Mouse (Mus musculus) ES-Bruce4 (cell line): ENCODE results near the gene Suclg1.

Experiments
- CTCF ChIP-seq: IDR thresholded peaks from one replicate; pipeline ENCODE4 v1.8.1; 2011; ENCODE audit warnings: low read depth, low read length
- POLR2A ChIP-seq: IDR thresholded peaks from one replicate; pipeline ENCODE4 v1.8.1; 2011; ENCODE audit warnings: low read length; ENCODE audit not compliant: insufficient read depth

- TF ChIP-seq CTCF (no peak), POLR2A (no peak)
These were observed 74.1 kb downstream of the Suclg1 start for GRCm38 (mm10) chr6:73322306-73322705.
